Mouse (Mus musculus): Measurements from ENCODE around the gene Gm9833.

Gene Gm9833

DNA sequence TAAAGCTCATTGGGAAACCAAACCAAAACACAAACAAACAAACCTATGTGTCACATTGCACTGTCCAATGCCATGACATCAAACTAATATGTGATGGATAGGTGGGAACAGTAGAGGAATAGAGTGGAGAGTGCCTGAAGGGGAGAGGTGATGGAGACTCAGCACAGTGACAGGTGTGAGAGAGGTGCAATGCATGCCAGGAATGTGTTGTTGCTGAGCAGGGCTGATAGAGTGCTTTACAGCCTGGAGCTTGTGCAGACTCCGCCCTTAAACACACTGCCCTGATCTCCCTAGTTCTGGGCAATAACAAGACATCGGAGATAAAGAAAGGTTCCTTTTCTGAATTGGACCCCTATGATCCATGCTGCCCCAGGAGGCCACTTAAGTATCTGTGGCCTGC, 36.2 kb downstream of the Gm9833 start:
- no peak for DNase-seq

GRCm38 (mm10) chr3:10125301-10125700, 37.4 kb downstream of the Gm9833 start:
- no peak for DNase-seq

DNA sequence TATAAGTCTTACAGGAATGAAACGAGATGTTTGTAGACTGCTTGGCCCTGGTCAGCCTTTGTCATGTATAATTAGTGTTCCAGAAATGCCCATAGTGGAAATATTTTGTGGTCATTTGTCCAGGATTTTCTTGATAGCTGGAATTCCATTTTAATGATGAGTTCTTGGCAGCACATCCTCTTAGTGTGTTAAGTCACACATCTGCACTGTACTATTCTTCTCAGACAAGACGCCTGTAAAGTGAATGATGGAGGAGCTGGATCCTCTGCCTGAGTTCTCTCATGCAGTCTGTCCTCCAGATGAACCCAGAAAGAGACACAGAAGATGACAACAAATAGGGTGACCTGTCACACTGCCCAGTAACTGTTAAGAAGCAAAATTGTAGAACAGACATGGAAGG, 38.1 kb downstream of the Gm9833 start:
- no peak for DNase-seq

GRCm38 (mm10) chr3:10126502-10126901, 38.6 kb downstream of the Gm9833 start:
- DNase-seq, result no peak

DNA sequence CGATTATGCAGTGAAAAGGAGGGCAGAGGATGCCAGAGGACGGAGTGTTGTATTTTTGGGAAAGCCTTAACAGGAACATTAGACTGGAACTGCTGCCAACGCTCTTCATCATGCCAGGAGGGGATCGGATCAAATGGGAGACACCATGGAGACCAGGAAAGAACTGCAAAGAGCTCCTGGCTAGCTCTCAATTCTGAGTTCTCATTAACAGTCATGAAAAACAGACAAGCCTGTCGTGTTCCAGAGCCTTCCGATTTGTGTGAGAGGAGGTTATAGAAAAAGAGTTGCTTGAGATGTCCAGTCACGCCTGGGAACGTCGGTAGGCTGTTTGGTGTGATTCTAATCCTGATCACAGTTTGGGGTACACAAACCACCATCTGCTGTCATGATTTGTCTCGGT, 39.0 kb downstream of the Gm9833 start:
- DNase-seq, result no peak

DNA sequence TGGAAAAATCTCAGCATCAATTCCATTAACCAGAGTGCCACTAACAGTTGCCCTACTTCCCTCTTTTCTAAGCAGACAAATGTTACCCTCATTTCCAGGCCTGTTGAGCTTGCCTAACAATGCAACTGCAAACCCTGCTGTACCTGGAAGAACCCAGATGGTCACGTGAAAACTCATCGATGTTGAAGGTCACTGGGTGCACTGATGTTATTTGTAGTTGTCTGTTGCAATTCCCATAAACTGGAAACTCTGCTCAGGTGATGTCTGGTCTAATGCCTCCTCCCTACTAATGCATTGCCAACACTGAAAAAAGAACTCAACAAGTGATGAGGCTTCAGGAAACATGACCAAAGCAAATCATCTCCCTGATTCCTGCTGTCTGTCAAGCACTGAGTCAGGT, 39.6 kb downstream of the Gm9833 start:
- no peak for DNase-seq
